Mouse (Mus musculus): ENCODE measurements around the gene Foxf1.

The Foxf1 gene

GRCm38 (mm10) chr8:121129265-121129940, 45.2 kb downstream of the Foxf1 start:
- DNase-seq (ENCODE audit: low spot score in 2 of 2) = no peak

- DNase-seq (ENCODE audit: low spot score in 2 of 2) = peak in 1 of 2 experiments; percentile 34
These were observed 46.3 kb downstream of the Foxf1 start for GRCm38 (mm10) chr8:121130522-121130921.

GRCm38 (mm10) chr8:121132961-121133513, 48.9 kb downstream of the Foxf1 start:
- DNase-seq (ENCODE audit: low spot score in 2 of 2) = no peak

DNA sequence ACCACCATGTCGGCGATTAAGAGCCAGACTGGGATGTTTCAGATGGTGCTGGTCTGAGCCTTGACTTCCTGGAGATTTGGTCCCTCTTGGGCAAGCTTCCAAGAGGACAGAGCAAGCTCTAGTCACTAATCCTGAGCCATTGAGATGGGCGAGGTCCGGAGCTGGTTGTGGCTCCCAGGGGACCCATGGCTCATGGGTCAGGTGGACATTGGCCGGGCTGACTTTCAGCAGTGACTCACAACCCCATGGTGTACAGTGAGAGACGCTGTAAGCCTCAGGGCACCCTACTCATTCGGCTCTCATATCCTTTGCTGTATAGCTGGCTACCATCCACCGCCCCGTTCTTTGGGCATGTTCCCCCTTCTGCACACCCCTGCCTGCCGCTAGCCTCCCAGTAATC, 49.9 kb downstream of the Foxf1 start:
- DNase-seq (ENCODE audit: low spot score in 2 of 2) = no peak

DNA sequence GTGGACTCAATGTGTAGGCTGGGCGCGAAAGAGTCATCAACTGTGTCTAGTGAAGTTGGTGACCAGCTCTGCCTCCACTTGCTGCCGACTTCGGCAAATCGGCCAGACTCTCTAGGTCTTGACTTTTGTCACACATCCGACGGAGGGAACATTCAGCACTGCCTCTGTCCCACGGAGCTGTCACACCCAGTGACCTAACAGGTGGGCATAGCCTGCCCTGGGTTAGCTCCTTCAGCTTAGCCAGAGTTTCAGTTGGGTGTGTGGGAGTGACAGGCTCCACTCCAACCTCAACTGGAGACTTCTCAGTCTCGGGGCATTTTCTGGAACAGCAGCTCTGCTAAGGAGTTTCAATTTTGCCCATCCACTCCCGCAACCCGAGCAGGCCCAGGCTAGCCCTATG, 50.3 kb downstream of the Foxf1 start:
- DNase-seq (ENCODE audit: low spot score in 2 of 2) = no peak

DNA sequence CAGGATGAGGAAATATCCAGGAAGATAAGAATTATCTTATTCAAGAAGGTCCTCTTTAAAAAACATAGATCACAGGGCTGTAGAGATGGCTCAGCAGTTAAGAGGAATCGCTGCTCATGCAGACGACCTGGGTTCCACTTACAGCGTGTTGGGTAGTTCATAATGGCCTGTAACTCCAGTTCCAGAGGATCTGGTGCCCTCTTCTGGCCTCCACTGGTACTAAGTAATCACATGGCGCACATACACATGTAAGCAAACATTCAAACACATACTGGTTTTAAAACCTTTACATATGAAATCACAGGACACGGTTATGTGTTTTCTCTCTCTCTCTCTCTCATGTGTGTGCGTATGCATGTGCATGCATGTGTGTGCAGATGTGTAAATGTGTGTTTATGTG, 52.7 kb downstream of the Foxf1 start:
- no peak for DNase-seq (ENCODE audit: low spot score in 2 of 2)

All from spleen, postnatal 10 days (tissue).